Mouse (Mus musculus) testis, postnatal 10 days (tissue): Measurements from ENCODE around the gene Cplx2.
A peak's percentile ranks its signal among the peaks of the same experiment; 100 is the strongest.

ENCODE experiments used
- DNase-seq: peaks from one replicate; pipeline ENCODE4 v3.0.0; 2021; ENCODE audit warnings: low spot score

Cplx2 gene

GRCm38 (mm10) chr13:54403224-54404070, 32.3 kb downstream of the Cplx2 start:
- peak; percentile 44 for DNase-seq

- no peak for DNase-seq
Measured at GRCm38 (mm10) chr13:54404205-54404604, 33.1 kb downstream of the Cplx2 start.

- no peak for DNase-seq
Measured at GRCm38 (mm10) chr13:54405805-54406204, 34.7 kb downstream of the Cplx2 start.

GRCm38 (mm10) chr13:54411656-54412055, 40.5 kb downstream of the Cplx2 start:
- DNase-seq: no peak

- no peak for DNase-seq
Measured at GRCm38 (mm10) chr13:54412236-54412635, 41.1 kb downstream of the Cplx2 start.

GRCm38 (mm10) chr13:54412721-54413120, 41.6 kb downstream of the Cplx2 start:
- DNase-seq: no peak

GRCm38 (mm10) chr13:54415059-54415458, 43.9 kb downstream of the Cplx2 start:
- DNase-seq: no peak

GRCm38 (mm10) chr13:54418781-54419327, 47.7 kb downstream of the Cplx2 start:
- DNase-seq: no peak

- no peak for DNase-seq
Measured at GRCm38 (mm10) chr13:54420226-54420625, 49.1 kb downstream of the Cplx2 start.

GRCm38 (mm10) chr13:54425269-54425668, 54.1 kb downstream of the Cplx2 start:
- DNase-seq: no peak

GRCm38 (mm10) chr13:54426781-54427655, 55.9 kb downstream of the Cplx2 start:
- DNase-seq: no peak

- no peak for DNase-seq
Measured at GRCm38 (mm10) chr13:54428771-54429170, 57.6 kb downstream of the Cplx2 start.

GRCm38 (mm10) chr13:54430051-54430450, 58.9 kb downstream of the Cplx2 start:
- DNase-seq: no peak

GRCm38 (mm10) chr13:54431161-54431560, 60.0 kb downstream of the Cplx2 start:
- no peak for DNase-seq
